Mouse (Mus musculus) stomach, postnatal 0 days (tissue): ENCODE measurements around the gene Hoxa5.

Source experiments
- CTCF ChIP-seq: IDR thresholded peaks from 2 replicates; pipeline ENCODE4 v1.5.1; 2016; ENCODE audit warnings: antibody characterized with exemption, low read depth, mild to moderate bottlenecking, moderate library complexity
- EP300 ChIP-seq: optimal IDR thresholded peaks from 2 replicates; pipeline ENCODE3; 2016; ENCODE audit warnings: antibody characterized with exemption

DNA sequence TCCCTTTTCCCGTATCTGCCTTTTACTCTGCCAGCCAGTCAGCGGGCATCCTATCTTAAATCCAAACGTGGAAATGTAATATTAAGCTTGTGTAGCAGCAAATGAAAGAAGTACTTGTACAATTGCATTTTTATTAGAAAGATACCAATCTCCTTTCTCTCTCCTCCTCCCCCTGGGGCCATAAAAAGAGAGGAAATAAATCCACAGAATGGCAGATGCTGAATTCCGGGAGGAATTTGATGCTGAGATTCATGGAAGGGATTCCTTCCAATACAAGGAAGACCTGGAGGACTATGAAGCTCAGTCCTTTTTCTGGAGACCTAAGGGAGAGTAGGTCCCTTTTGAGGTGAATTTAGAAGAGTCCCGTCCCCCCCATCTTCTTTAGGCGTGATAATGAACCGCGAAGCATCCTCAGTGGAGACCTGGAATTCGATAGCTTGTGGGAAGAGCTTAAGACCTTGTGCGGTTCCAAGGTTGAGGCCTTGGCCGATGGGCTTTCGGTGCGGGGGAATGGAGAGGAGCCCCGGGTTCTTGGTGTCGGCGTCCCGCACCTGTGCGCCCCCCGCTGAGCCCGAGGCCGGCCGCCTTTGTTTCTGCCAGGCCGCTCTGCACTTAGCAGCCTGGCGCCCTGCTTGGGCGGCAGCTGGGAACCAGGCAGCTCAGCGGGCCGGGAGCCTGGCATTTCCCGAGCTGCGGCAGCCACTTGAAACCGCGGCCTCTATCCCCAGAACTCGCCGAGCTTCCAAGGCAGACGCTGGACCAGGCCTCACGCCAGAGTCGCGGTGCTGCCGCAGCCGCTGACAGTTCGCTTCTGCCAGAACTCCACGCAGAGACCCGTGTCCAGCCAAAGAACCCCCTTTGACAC lies 36.0 kb downstream of the Hoxa5 start:
- no peak for TF ChIP-seq CTCF
- no peak for TF ChIP-seq EP300
